Mouse (Mus musculus) midbrain, postnatal 0 days (tissue): ENCODE measurements around the gene Cc2d1a. TPM values are rescaled to one million over a fixed set of nuclear protein-coding genes. Genes with fewer than 3 reads are reported as not detected.

Experiments used
- ATAC-seq: fragments of 200-750 bp; cut with Nextera tagmentation; 2 replicates; pipeline ENCODE4 v1.8.0; 2017; ENCODE audit warnings: moderate number of reproducible peaks, mild to moderate bottlenecking, moderate TSS enrichment, moderate library complexity; ENCODE audit not compliant: low FRiP score
- DNase-seq: peaks from one replicate; pipeline ENCODE4 v3.0.0-alpha.2; 2015; ENCODE audit warnings: low spot score
- H3K27ac ChIP-seq: fragments of 300-500 bp; sonication (generic); 2 replicates; pipeline ENCODE4 v1.5.1; 2014; ENCODE audit warnings: low read depth, mild to moderate bottlenecking, low read length, mixed read lengths
- H3K27me3 ChIP-seq: fragments of 300-500 bp; sonication (generic); 2 replicates; pipeline ENCODE4 v1.6.1; 2014; ENCODE audit warnings: low read length, control low read depth, mixed read lengths; ENCODE audit not compliant: insufficient read depth
- H3K36me3 ChIP-seq: fragments of 300-500 bp; sonication (generic); 2 replicates; pipeline ENCODE4 v1.6.1; 2014; ENCODE audit warnings: low read length, control low read depth, mixed read lengths; ENCODE audit not compliant: insufficient read depth
- H3K4me1 ChIP-seq: fragments of 300-500 bp; sonication (generic); 2 replicates; pipeline ENCODE4 v1.6.1; 2014; ENCODE audit warnings: mild to moderate bottlenecking, control low read depth, antibody characterized with exemption, low read length, mixed read lengths; ENCODE audit not compliant: insufficient read depth
- H3K4me2 ChIP-seq: fragments of 300-500 bp; sonication (generic); 2 replicates; pipeline ENCODE4 v1.6.1; 2014; ENCODE audit warnings: low read depth, mild to moderate bottlenecking, low read length, mixed read lengths; ENCODE audit not compliant: poor library complexity, severe bottlenecking
- H3K4me3 ChIP-seq: fragments of 300-500 bp; sonication (generic); 2 replicates; pipeline ENCODE4 v1.5.1; 2014; ENCODE audit warnings: low read depth, mild to moderate bottlenecking, low read length, moderate library complexity
- H3K9ac ChIP-seq: fragments of 300-500 bp; sonication (generic); replicated peaks from 2 replicates; pipeline ENCODE4 v1.6.1; 2014; ENCODE audit warnings: mild to moderate bottlenecking, low read length, moderate library complexity, mixed read lengths; ENCODE audit not compliant: poor library complexity, severe bottlenecking
- H3K9me3 ChIP-seq: fragments of 300-500 bp; sonication (generic); 2 replicates; pipeline ENCODE4 v1.6.1; 2016; ENCODE audit warnings: low read length, control low read depth
- CTCF ChIP-seq: IDR thresholded peaks from 2 replicates; pipeline ENCODE4 v1.5.1; 2016; ENCODE audit warnings: antibody characterized with exemption, mild to moderate bottlenecking
- WGBS: fragments of 180-500 bp; shearing (Covaris S2); extraction: QIAGEN DNeasy Blood & Tissue Kit; methylation state at CpG from one replicate; pipeline ENCODE4 v1.1.7; 2014; 5-methylcytosine and 5-hydroxymethylcytosine counted together
- polyA plus RNA-seq: library from polyadenylated mRNA; unstranded; fragments of >200 nt; fragmentation: Nextera tagmentation; extraction: Ambion mirVana; gene quantifications from 2 replicates; pipeline ENCODE4 v1.2.1, GENCODE M21; 2015
- total RNA-seq: library from RNA; depleted of rRNA; stranded (reverse); fragments of >200 nt; gene quantifications from 2 replicates; pipeline ENCODE4 v1.2.3, GENCODE M21; 2014

Cc2d1a gene
- total and polyA plus RNA-seq, 2 experiments from 2014 or later: 65.9 to 101 TPM

DNA sequence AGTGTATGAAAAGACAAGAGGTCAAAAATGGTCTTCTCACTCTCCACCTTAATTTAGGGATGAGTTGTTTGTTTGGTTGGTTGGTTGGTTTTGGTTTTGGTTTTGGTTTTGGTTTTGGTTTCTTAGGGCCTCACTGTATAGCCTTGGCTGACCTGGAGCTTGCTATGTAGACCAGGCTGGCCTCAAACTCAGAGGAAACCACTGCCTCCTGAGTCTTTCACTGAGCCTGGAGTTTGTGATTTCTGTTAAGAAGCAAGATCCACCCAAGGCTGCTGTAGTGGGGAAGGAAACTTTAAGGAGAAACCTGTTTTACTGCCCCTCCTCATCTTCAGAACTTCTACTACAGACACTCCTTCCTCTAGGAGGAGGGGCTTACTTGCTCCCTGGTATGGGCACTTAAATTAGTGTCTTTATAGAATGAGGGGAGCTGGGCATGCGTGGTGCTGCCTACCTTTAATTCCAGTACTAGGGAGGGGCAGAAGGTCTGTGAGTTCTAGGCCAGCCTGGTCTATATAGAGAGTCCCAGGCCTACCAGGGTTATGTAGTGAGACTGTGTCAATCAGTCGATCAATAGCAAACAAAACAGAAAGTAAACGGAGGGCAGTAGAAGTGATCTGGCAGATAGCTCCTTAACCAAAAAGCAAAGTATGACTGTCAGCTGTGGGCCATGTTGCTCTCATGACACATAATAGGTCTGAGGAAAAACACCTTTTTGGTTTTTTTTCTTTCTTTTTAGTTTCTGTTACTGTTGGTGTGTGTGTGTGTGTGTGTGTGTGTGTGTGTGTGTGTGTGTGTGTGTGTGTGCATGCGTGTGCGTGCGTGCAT is 41.3 kb downstream of the Cc2d1a start:
- no peak for ATAC-seq
- no peak overlapping the region for H3K4me3 ChIP-seq
- 95% methylated on average over 6 of the region's 6 CpGs for WGBS
- no peaks in the 10 kb centered on the region for H3K9me3 ChIP-seq
- peaks cover 8% of the 10 kb centered on the region for H3K36me3 ChIP-seq
- H3K9ac ChIP-seq: no peak overlapping the region
- no peak overlapping the region for H3K4me2 ChIP-seq
- H3K27ac ChIP-seq: no peak overlapping the region
- no peak for TF ChIP-seq CTCF
- no peaks in the 10 kb centered on the region for H3K27me3 ChIP-seq
- peaks cover 12% of the 10 kb centered on the region for H3K4me1 ChIP-seq
- no peak for DNase-seq

DNA sequence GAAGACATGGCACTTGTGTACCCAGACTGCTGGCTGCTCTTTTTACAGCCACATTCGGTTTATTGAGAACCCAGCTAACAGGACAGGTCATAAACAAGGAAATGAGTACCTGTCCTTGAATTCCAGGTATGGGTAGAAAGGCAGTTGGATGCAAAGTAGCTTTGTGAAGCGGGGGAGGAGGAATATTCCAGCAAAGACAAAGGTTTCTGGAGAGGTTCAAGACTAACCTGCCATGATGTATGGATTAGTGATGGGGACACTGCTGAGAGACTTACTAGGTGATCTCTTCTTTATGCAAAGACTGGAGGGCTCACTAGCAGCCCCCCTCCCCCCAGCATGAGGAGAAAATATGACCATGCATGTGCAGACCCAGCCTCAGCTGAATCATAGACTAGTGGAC is 42.1 kb downstream of the Cc2d1a start:
- no peak overlapping the region for H3K9ac ChIP-seq
- no peaks in the 10 kb centered on the region for H3K9me3 ChIP-seq
- H3K27ac ChIP-seq: peak overlapping the region; percentile 88
- no peak for TF ChIP-seq CTCF
- no peak for DNase-seq
- WGBS: 84% methylated on average over 2 of the region's 2 CpGs
- H3K4me2 ChIP-seq: no peak overlapping the region
- no peak overlapping the region for H3K4me3 ChIP-seq
- H3K36me3 ChIP-seq: peaks cover 10% of the 10 kb centered on the region
- H3K27me3 ChIP-seq: no peaks in the 10 kb centered on the region
- ATAC-seq: no peak
- peaks cover 12% of the 10 kb centered on the region for H3K4me1 ChIP-seq

DNA sequence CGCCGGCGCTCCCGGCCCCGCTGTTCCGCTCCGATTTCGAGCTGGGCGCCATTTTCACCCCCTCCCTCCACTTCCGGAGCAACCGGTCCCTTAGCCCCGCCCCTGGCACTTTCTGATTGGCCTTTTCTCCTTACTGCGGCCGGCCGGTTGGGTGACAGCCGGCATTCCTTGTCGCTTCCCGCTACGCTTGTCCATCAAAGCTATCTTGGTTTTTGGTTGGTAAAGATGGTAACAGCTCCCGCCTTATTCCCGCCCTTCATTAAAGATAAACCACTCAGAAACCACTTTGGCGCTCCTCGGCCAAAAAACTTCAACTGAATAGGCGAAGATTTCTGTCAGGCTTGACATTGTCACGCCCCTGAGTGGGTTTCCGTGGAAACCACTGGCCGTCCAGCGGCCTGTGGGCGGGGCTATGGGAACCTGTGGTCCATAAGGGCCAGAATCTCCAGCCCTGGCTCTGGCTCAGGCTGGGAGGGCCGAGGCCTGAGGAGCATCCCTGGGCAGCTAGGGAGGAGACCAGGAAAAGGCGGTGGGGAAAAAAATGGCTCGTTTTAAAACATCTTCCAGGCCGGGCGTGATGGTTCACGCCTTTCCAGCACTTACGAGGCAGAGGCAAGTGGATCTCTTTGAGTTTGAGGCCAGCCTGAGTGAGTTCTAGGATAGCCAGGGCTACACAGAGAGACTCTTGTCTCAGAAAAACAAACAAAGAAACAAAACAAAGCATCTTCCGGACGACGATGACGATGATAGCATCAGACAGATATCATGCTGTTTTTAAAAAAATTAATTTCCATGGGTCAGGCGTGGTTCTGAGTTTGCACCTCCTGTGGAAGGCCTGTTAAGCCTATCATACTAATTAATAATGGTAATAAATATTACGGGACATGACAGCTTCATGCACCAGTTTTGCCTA is 42.8 kb downstream of the Cc2d1a start, which contains the start of gene Dcaf15:
Gene Dcaf15 (minus strand): TSS at position 72 of the 913 bp plus-strand sequence.
- TF ChIP-seq CTCF: no peak
- peak; percentile 100 for DNase-seq
- 7% methylated on average over 38 of the region's 42 CpGs for WGBS
- peak within 1 kb of the TSS; percentile 90 for H3K27ac ChIP-seq
- H3K27me3 ChIP-seq: no peaks in the 10 kb centered on the region
- peaks cover 12% of the 10 kb centered on the region for H3K4me1 ChIP-seq
- peak; percentile 96 for ATAC-seq
- H3K9ac ChIP-seq: peak within 1 kb of the TSS; percentile 79
- peak within 1 kb of the TSS; percentile 73 for H3K4me2 ChIP-seq
- peaks cover 10% of the 10 kb centered on the region for H3K36me3 ChIP-seq
- peak within 1 kb of the TSS; percentile 60 for H3K4me3 ChIP-seq
- no peaks in the 10 kb centered on the region for H3K9me3 ChIP-seq

DNA sequence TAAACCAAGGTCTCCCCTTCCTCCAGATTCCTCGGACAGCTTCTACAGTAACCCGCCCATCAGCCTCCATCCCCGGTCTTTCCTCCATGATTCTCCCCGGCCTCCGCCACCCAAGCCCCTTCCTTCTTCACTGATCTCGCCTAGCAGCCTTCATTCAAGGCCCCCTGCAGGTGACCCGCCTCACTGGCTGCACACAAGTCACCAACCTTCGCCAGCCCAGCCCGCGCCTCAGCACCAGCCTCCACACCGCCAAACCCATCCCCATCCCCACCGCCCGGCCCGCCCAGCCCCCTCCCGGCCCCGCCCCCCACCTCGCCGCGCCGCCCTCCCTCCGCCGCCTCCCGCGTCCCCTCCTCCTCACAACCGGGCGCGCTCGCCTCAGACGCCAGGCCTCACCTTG is 43.5 kb downstream of the Cc2d1a start:
- Histone ChIP-seq H3K4me1 (peaks cover 12% of the 10 kb centered on the region), H3K27me3 (no peaks in the 10 kb centered on the region), H3K9ac (peak overlapping the region; percentile 79), H3K9me3 (no peaks in the 10 kb centered on the region), H3K36me3 (peaks cover 10% of the 10 kb centered on the region), H3K4me2 (peak overlapping the region; percentile 73), H3K4me3 (peak overlapping the region; percentile 60), H3K27ac (peak overlapping the region; percentile 90)
- DNase-seq (peak; percentile 85), ATAC-seq (peak; percentile 83)
- WGBS: 0% methylated on average over 18 of the region's 29 CpGs
- TF ChIP-seq CTCF: peak; percentile 60

DNA sequence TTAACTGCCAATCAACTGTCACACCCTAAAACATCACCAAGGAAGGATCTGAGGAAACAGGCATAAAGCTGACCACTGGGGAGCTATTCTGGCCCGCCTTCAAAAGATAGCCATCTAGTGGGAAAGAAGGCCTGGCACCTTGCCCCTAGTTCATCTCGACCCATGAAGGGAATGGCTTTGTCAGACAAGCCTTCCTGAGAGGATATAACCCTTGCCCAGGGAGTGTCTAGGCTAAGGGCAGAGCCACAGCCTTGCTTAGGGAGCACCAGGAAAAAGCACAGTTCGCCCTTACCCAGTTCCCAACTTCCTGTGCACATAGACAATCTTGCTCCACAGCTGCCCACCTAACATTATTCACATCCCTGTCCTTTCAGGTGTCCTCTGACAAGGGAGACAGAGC is 44.1 kb downstream of the Cc2d1a start:
- H3K4me1 ChIP-seq: peaks cover 12% of the 10 kb centered on the region
- peak overlapping the region; percentile 90 for H3K27ac ChIP-seq
- H3K9me3 ChIP-seq: no peaks in the 10 kb centered on the region
- WGBS: 38% methylated on average over 3 of the region's 3 CpGs
- H3K9ac ChIP-seq: peak overlapping the region; percentile 79
- TF ChIP-seq CTCF: no peak
- peaks cover 15% of the 10 kb centered on the region for H3K36me3 ChIP-seq
- no peaks in the 10 kb centered on the region for H3K27me3 ChIP-seq
- DNase-seq: peak; percentile 40
- ATAC-seq: no peak
- H3K4me3 ChIP-seq: peak overlapping the region; percentile 60
- H3K4me2 ChIP-seq: peak overlapping the region; percentile 73
